Mouse (Mus musculus) ES-E14 (cell line): Measurements from ENCODE around the gene Cdc42bpg. TPM values are rescaled to one million over a fixed set of nuclear protein-coding genes. Genes with fewer than 3 reads are reported as not detected.

ENCODE experiments used
- DNase-seq: peaks from one replicate; pipeline ENCODE4 v3.0.0-alpha.2; 2013; ENCODE audit warnings: low read depth, low spot score
- H3K27ac ChIP-seq: 2 replicates; pipeline ENCODE4 v1.5.1; 2012; ENCODE audit warnings: low read depth, mild to moderate bottlenecking, low read length, moderate library complexity, mixed read lengths; ENCODE audit not compliant: poor library complexity, insufficient read depth, severe bottlenecking
- H3K36me3 ChIP-seq: 2 replicates; pipeline ENCODE4 v1.6.1; 2012; ENCODE audit warnings: mild to moderate bottlenecking, low read length, moderate library complexity, mixed read lengths; ENCODE audit not compliant: control insufficient read depth, poor library complexity, insufficient read depth, severe bottlenecking
- H3K4me1 ChIP-seq, 2 experiments: fragments of 150-350 bp in 1 of 2; sonication (generic) in 1 of 2; 2 replicates each; pipeline ENCODE4 v1.6.1; 2012; ENCODE audit warnings: low read length in 2 of 2, mild to moderate bottlenecking in 1 of 2, mixed read lengths in 1 of 2; ENCODE audit not compliant: control insufficient read depth in 2 of 2, insufficient read depth in 2 of 2, poor library complexity in 1 of 2
- H3K4me3 ChIP-seq, 2 experiments: fragments of 150-350 bp in 1 of 2; sonication (generic) in 1 of 2; 2 replicates each; pipeline ENCODE4 v1.5.1; 2012; ENCODE audit warnings: low read length in 2 of 2, low read depth in 1 of 2, mild to moderate bottlenecking in 1 of 2, mixed read lengths in 1 of 2; ENCODE audit not compliant: insufficient read depth in 1 of 2, poor library complexity in 1 of 2, severe bottlenecking in 1 of 2
- H3K9ac ChIP-seq: 2 replicates; pipeline ENCODE4 v1.6.1; 2012; ENCODE audit warnings: low read depth, mild to moderate bottlenecking, low read length, mixed read lengths; ENCODE audit not compliant: poor library complexity, insufficient read depth, severe bottlenecking
- H3K9me3 ChIP-seq: fragments of 150-350 bp; sonication (generic); 2 replicates; pipeline ENCODE4 v1.6.1; 2012; ENCODE audit warnings: low read depth, mild to moderate bottlenecking, low read length; ENCODE audit not compliant: control insufficient read depth, insufficient read depth
- CHD2 ChIP-seq: IDR thresholded peaks from 2 replicates; pipeline ENCODE4 v1.6.1; 2014; ENCODE audit warnings: mild to moderate bottlenecking, low read depth, low read length, inconsistent platforms
- HCFC1 ChIP-seq: IDR thresholded peaks from 2 replicates; pipeline ENCODE4 v1.6.1; 2012; ENCODE audit warnings: low read length, inconsistent platforms, borderline replicate concordance; ENCODE audit not compliant: insufficient read depth
- MAFK ChIP-seq: IDR thresholded peaks from 2 replicates; pipeline ENCODE4 v1.6.1; 2014; ENCODE audit warnings: mild to moderate bottlenecking, low read depth, low read length, inconsistent platforms; ENCODE audit not compliant: insufficient read depth
- ZC3H11A ChIP-seq: IDR thresholded peaks from 2 replicates; pipeline ENCODE4 v1.6.1; 2012; ENCODE audit warnings: low read depth, mild to moderate bottlenecking, inconsistent platforms, low read length, borderline replicate concordance
- ZNF384 ChIP-seq: IDR thresholded peaks from 2 replicates; pipeline ENCODE4 v1.6.1; 2012; ENCODE audit warnings: low read depth, low read length, inconsistent platforms
- in situ Hi-C, 2 experiments: fragments of 600-800 bp; cut with MboI; formaldehyde crosslinking; loops; one replicate each; pipeline ENCODE4 v1.15.1; 2025; ENCODE audit warnings: low sequenced_read_pairs in 2 of 2, inconsistent platforms in 1 of 2; ENCODE audit not compliant: unreplicated experiment in 2 of 2
- total RNA-seq: library from RNA; depleted of rRNA; stranded (reverse); fragments of 300-350 nt; gene quantifications from 2 replicates; pipeline ENCODE4 v1.2.3, GENCODE M21; 2012

Cdc42bpg gene
- total RNA-seq, 1 experiment: 35.5 TPM

DNA sequence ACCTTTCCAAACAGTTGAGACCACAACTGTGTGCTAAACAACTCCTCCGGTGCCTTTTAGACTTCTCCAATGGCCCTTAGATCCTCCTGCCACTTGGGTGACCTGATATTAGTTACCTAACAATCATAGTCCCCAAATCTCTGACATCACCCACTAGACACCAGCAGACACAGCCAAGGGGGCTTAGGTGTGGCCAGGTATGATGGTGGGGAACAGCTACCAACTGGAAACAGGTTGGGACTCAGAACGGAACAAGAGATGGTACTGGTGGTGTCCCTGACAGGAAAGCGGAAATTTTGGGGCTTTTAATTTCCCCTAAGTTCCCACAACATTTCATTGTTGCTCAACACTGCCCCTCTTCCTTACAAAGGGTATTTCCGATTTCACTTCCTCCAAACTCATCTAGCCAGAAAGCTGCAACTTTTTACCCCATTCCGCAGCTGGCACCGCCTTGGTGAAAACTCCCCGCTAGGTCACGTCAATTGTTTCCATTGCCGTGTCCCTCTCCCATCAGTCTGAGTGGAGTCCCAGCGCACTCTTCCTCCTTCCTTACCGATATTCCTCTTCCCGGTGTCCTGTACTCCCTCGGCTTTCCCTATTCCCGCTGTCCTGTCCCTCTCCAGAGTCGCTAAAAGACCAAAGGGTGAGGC lies 30.4 kb upstream of the Cdc42bpg start:
- no peaks in the 10 kb centered on the region for H3K9me3 ChIP-seq
- peaks cover 4% of the 10 kb centered on the region; the same call in 1 of the 2 replicates for H3K36me3 ChIP-seq
- peaks cover 17 to 18% of the 10 kb centered on the region in 2 experiments for H3K4me1 ChIP-seq
- in situ Hi-C loops: no loop called here
- H3K9ac ChIP-seq: peak overlapping the region; percentile 89
- no peak for DNase-seq
- H3K4me3 ChIP-seq: peak overlapping the region; percentile 71 to 78
- H3K27ac ChIP-seq: peak overlapping the region; percentile 51; the same call in 1 of the 2 replicates
- TF ChIP-seq ZNF384: no peak
- no peak for TF ChIP-seq CHD2
- no peak for TF ChIP-seq HCFC1
- no peak for TF ChIP-seq MAFK
- no peak for TF ChIP-seq ZC3H11A

GRCm38 (mm10) chr19:6276426-6277421 lies 29.5 kb upstream of the Cdc42bpg start, which contains the start of gene Ehd1:
Gene Ehd1 (plus strand): TSS chr19:6276725.
- peaks cover 13% of the 10 kb centered on the region for H3K36me3 ChIP-seq
- in situ Hi-C loops: no loop called here
- H3K9ac ChIP-seq: peak within 1 kb of the TSS; percentile 89
- peak; percentile 98 for DNase-seq
- peaks cover 12 to 17% of the 10 kb centered on the region in 2 experiments for H3K4me1 ChIP-seq
- H3K4me3 ChIP-seq: peak within 1 kb of the TSS; percentile 79 to 89
- H3K9me3 ChIP-seq: no peaks in the 10 kb centered on the region
- peak within 1 kb of the TSS; percentile 63 for H3K27ac ChIP-seq
- TF ChIP-seq ZNF384 (no peak), CHD2 (peak; percentile 97), MAFK (no peak), HCFC1 (peak; percentile 20; the same call in 1 of the 2 replicates), ZC3H11A (no peak)

GRCm38 (mm10) chr19:6277661-6278438 lies 28.4 kb upstream of the Cdc42bpg start:
- peaks cover 8 to 10% of the 10 kb centered on the region in 2 experiments for H3K4me1 ChIP-seq

More at GRCm38 (mm10) chr19:6277661-6278438, 28.4 kb upstream of the Cdc42bpg start:
- peak; percentile 89 for DNase-seq
- peak overlapping the region; percentile 63 for H3K27ac ChIP-seq
- peaks cover 18% of the 10 kb centered on the region for H3K36me3 ChIP-seq
- H3K9ac ChIP-seq: peak overlapping the region; percentile 86
- H3K4me3 ChIP-seq: peak overlapping the region; percentile 79 to 89
- H3K9me3 ChIP-seq: no peaks in the 10 kb centered on the region
- TF ChIP-seq ZC3H11A (no peak), ZNF384 (no peak), HCFC1 (no peak), MAFK (no peak), CHD2 (no peak; the same call in 1 of the 2 replicates)
- in situ Hi-C loops: no loop called here
